Mouse (Mus musculus) E14TG2a.4 (cell line): Measurements from ENCODE around the gene Ctcf.
A peak's percentile ranks its signal among the peaks of the same experiment; 100 is the strongest.

Experiments
- H3K27me3 ChIP-seq: 2 replicates; pipeline ENCODE4 v1.6.1; 2014; ENCODE audit warnings: low read length, control low read depth; ENCODE audit not compliant: insufficient read depth
- H3K36me3 ChIP-seq: 2 replicates; pipeline ENCODE4 v1.6.1; 2014; ENCODE audit warnings: low read length, control low read depth; ENCODE audit not compliant: insufficient read depth
- H3K4me1 ChIP-seq: replicated peaks from 2 replicates; pipeline ENCODE4 v1.6.1; 2014; ENCODE audit warnings: low read depth, low read length, control low read depth
- H3K4me3 ChIP-seq: replicated peaks from 2 replicates; pipeline ENCODE4 v1.5.1; 2014; ENCODE audit warnings: mild to moderate bottlenecking, low read length
- H3K9me3 ChIP-seq: 2 replicates; pipeline ENCODE4 v1.6.1; 2014; ENCODE audit warnings: low read length, control low read depth
- CTCF ChIP-seq: conservative IDR thresholded peaks from 2 replicates; pipeline ENCODE4 v1.5.1; 2014; ENCODE audit warnings: low read length
- NANOG ChIP-seq: IDR thresholded peaks from 2 replicates; pipeline ENCODE4 v1.6.1; 2014; ENCODE audit warnings: borderline replicate concordance, low read length, mixed read lengths
- POU5F1 ChIP-seq: IDR thresholded peaks from 2 replicates; pipeline ENCODE4 v1.6.1; 2014; ENCODE audit warnings: low read length, borderline replicate concordance

Ctcf gene

DNA sequence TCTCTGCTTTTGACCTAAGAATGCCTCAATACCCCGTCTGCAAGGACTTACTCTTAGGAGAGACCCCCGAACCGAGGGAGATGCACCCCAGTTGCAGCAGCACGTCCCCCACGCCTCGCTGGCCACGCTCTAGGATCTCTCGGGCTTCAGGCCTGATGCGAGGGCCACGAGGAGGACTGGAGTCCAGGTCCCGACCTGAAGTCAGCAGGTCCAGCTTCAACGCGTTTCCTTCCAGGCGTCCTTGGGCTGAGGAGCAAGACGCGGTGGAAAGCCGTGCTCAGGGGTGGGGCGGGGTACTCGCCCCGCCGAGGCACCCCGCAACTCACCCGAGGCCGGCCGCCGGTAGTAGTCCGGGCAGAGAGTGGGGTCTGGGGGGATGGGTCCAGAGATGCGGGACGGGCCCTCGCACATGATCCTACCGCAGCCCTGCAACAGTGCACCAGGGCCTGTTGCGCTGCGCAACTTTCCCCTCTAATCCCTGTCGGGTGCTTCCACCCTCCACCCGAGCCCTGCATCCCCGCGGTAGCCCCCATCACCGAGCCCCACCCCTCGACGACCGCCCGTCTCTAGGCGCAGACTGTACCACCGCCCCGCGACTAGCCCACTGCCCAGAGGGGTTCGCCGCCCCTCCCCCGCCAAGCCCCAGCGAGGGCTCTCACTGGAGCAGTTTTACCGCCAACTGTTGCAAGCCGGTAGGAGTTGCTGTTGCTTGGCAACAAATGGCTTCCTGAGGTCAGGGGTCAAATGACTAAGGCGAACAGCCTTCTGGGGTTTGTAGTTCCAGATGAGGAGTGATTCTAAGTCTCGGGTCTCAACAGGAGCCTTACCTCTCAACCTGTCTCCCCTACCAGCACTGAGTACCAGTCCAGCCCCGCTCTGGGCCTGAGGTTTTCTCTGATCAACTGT is 71.4 kb downstream of the Ctcf start, which contains the start of the genes 4933405L10Rik and Enkd1:
4933405L10Rik (plus strand) TSS at position 158 of the 906 bp plus-strand sequence.
Enkd1 (minus strand) TSS at position 713 of the 906 bp plus-strand sequence.
- no peak for TF ChIP-seq CTCF
- TF ChIP-seq POU5F1, result no peak
- TF ChIP-seq NANOG, result no peak
- Histone ChIP-seq H3K4me1 (peaks cover 76% of the 10 kb centered on the region), H3K27me3 (no peaks in the 10 kb centered on the region), H3K36me3 (peaks cover 30% of the 10 kb centered on the region), H3K9me3 (no peaks in the 10 kb centered on the region), H3K4me3 (peak within 1 kb of the TSS; percentile 89)

GRCm38 (mm10) chr8:105708675-105709074 is 72.3 kb downstream of the Ctcf start:
- Histone ChIP-seq H3K4me1 (peaks cover 68% of the 10 kb centered on the region), H3K4me3 (peak overlapping the region; percentile 89; the same call in 1 of the 2 replicates), H3K36me3 (peaks cover 21% of the 10 kb centered on the region), H3K9me3 (no peaks in the 10 kb centered on the region), H3K27me3 (no peaks in the 10 kb centered on the region)
- no peak for TF ChIP-seq CTCF
- TF ChIP-seq POU5F1, result no peak

- Histone ChIP-seq H3K4me3 (peak overlapping the region; percentile 89), H3K4me1 (peaks cover 62% of the 10 kb centered on the region), H3K9me3 (no peaks in the 10 kb centered on the region), H3K36me3 (peaks cover 15% of the 10 kb centered on the region), H3K27me3 (no peaks in the 10 kb centered on the region)
- TF ChIP-seq CTCF (no peak), NANOG (no peak), POU5F1 (no peak)
Measured at GRCm38 (mm10) chr8:105709317-105709716, 72.9 kb downstream of the Ctcf start.

DNA sequence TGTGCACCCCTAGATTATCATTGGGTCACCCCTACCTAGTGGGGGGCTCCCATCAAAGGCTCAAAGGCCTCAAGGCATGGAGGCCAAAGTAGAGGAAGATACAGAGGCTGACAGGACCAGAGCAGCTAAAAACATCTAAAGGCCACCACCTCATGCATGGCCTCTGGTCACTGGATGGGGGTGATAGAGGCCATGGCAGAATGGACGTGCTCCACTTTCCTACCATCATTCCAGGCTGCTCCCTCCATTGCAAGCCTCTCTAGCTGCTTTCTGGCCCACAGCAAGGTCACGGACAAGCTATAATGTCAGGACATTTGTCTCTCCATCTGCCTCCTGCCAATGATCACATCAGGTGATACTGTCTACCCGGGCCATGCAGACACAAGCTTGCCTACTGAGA is 75.9 kb downstream of the Ctcf start:
- H3K27me3 ChIP-seq, result no peaks in the 10 kb centered on the region
- no peak for TF ChIP-seq CTCF
- no peak for TF ChIP-seq POU5F1
- TF ChIP-seq NANOG, result no peak
- H3K9me3 ChIP-seq, result no peaks in the 10 kb centered on the region
- H3K4me1 ChIP-seq, result peaks cover 51% of the 10 kb centered on the region
- no peak overlapping the region for H3K4me3 ChIP-seq
- no peaks in the 10 kb centered on the region for H3K36me3 ChIP-seq

GRCm38 (mm10) chr8:105714139-105714538 is 77.8 kb downstream of the Ctcf start:
- H3K36me3 ChIP-seq, result no peaks in the 10 kb centered on the region
- no peaks in the 10 kb centered on the region for H3K9me3 ChIP-seq
- no peak overlapping the region for H3K4me3 ChIP-seq
- TF ChIP-seq NANOG (no peak), CTCF (peak; percentile 77), POU5F1 (no peak)
- H3K4me1 ChIP-seq, result peaks cover 48% of the 10 kb centered on the region
- H3K27me3 ChIP-seq, result no peaks in the 10 kb centered on the region

DNA sequence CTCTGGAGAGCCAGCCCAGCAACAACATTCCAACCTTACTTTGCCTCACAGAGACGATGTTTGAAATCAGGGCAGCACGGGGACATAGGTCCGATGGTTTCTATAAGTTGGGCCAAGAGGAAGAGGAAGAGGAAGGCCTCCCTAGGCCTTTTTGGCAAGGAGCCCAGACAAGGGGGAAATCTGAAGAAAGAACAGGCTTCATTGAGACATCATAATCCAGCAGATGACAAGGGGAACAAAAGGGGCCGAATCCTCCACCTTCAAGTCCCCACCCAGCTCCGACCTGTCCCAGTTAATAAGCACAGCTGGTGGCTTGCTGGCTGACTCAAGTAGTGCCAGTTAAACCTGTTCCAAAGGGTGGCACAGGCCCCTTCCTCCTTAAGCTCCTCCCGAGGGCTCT is 78.7 kb downstream of the Ctcf start:
- Histone ChIP-seq H3K27me3 (no peaks in the 10 kb centered on the region), H3K36me3 (no peaks in the 10 kb centered on the region), H3K4me1 (peaks cover 39% of the 10 kb centered on the region), H3K9me3 (no peaks in the 10 kb centered on the region), H3K4me3 (no peak overlapping the region)
- TF ChIP-seq POU5F1 (no peak), CTCF (no peak), NANOG (no peak)

DNA sequence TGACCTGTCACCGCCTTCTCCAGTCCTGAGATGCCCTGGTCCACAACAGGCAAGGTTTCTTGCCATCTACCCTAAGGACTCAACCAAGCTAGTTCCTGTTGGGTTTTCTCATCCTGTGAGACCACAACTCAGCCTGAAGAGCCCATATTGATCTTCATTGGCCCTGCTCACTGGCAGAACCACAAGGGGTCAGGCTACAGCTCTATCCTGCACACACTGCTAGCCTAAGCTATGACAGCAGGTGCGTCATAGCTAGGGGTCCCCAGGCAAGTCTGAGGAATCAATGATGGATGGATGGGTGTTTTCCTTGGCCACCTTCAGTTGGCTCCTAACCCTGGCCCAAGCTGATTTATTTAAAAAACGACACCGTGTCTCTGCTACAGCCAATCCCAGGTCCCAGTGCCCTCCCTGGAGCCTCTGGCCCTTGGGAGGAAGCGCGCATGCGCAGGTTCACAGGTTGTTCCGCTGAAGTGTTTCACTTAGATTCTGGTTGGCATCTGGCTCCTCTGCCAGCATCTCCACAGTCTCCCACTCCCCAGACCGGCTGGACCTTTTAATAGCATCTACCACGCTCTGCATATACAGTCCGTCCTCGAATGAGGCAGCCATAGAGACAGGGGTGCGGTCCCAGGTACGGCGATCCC is 80.1 kb downstream of the Ctcf start:
- Histone ChIP-seq H3K9me3 (no peaks in the 10 kb centered on the region), H3K27me3 (no peaks in the 10 kb centered on the region), H3K4me1 (peaks cover 27% of the 10 kb centered on the region), H3K36me3 (no peaks in the 10 kb centered on the region), H3K4me3 (peak overlapping the region; percentile 73)
- TF ChIP-seq CTCF (peak; percentile 32; the same call in 1 of the 2 replicates), POU5F1 (no peak)

- Histone ChIP-seq H3K27me3 (no peaks in the 10 kb centered on the region), H3K4me3 (no peak overlapping the region), H3K4me1 (peaks cover 29% of the 10 kb centered on the region), H3K9me3 (no peaks in the 10 kb centered on the region), H3K36me3 (peaks cover 8% of the 10 kb centered on the region)
- TF ChIP-seq POU5F1 (no peak), NANOG (no peak), CTCF (no peak)
Measured at GRCm38 (mm10) chr8:105719637-105720036, 83.3 kb downstream of the Ctcf start.
